Mouse (Mus musculus): ENCODE data around the gene Zbp1. TPM values are rescaled to one million over a fixed set of nuclear protein-coding genes. Genes with fewer than 3 reads are reported as not detected.

Gene Zbp1
- total RNA-seq, 2 experiments from 2014 or later = not detected

DNA sequence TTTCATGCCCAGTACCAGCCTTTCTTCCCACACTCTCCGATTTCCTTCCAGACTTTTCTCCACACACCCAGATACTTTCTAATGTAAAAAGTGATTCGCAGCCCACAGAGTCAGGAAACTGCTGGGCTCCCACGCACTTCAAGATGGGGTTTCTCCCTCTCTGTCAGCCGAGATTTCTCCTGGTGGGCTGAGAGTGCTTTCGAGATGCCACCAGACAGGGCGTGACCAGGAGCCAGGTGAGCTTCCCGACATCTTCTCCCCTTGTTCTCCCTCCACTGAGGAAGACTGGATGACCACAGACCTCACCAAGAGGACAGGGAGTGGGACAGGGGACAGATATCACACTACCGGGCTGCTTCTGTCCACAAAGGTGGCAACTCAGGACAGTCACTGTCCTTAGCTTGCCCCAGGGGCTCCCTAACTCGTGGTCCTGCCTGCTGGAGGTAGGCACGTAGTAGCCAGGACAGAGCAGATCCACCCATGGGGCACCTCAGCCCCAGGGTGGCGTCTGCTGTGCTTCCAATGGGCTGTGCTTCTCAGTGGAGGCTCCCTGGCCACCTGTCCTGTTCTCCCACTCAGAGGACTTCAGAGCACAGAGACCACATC lies 34.1 kb downstream of the Zbp1 start:
- intact Hi-C loops (cut with DNase I) = loop anchor here (1.0 to 10.0 kb wide), 3 partner anchors 77 to 1720 kb away; no protein-coding TSS in a partner anchor

GRCm38 (mm10) chr2:173183836-173184460 lies 34.8 kb downstream of the Zbp1 start:
- DNase-seq (ENCODE audit: low spot score in 2 of 2) = peak in 1 of 2 experiments; percentile 76
- intact Hi-C loops (cut with DNase I) = loop anchor here (1.0 to 10.0 kb wide), 3 partner anchors 77 to 1721 kb away; no protein-coding TSS in a partner anchor

More for the DNA sequence above, 34.1 kb downstream of the Zbp1 start:
- peak in 1 of 2 experiments; percentile 26 for DNase-seq (ENCODE audit: low spot score in 2 of 2)

DNA sequence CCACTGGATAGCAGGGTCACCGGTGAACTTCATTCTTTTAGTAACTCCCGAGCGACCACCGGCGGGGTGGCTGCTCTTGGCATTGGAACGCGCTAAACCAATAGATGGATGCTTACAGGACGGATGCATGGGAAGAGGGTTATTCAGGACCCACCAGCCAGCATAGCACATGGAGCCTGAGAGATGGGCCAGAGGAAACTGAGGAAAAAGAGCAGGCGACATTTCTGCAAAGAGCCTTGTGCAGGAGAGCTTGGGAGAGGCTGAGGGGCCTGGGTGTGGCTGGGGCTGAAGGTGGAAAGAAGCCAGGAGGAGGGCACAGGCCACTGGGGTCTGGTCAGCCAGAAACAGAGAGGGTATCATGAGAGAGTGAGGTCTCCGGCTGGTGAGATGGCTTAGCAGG lies 35.4 kb downstream of the Zbp1 start:
- peak in 1 of 2 experiments; percentile 1 for DNase-seq (ENCODE audit: low spot score in 2 of 2)
- intact Hi-C loops (cut with DNase I) = loop anchor here (10.0 kb wide), 2 partner anchors 1111 to 1721 kb away; no protein-coding TSS in a partner anchor

GRCm38 (mm10) chr2:173182796-173183195 lies 35.9 kb downstream of the Zbp1 start:
- intact Hi-C loops (cut with DNase I) = loop anchor here (10.0 kb wide), 2 partner anchors 1112 to 1722 kb away; no protein-coding TSS in a partner anchor
- DNase-seq (ENCODE audit: low spot score in 2 of 2) = peak in 1 of 2 experiments; percentile 2

GRCm38 (mm10) chr2:173181901-173182300 lies 36.8 kb downstream of the Zbp1 start:
- intact Hi-C loops (cut with DNase I) = loop anchor here (10.0 kb wide), 2 partner anchors 1113 to 1723 kb away; no protein-coding TSS in a partner anchor
- no peak for DNase-seq (ENCODE audit: low spot score in 2 of 2)

DNA sequence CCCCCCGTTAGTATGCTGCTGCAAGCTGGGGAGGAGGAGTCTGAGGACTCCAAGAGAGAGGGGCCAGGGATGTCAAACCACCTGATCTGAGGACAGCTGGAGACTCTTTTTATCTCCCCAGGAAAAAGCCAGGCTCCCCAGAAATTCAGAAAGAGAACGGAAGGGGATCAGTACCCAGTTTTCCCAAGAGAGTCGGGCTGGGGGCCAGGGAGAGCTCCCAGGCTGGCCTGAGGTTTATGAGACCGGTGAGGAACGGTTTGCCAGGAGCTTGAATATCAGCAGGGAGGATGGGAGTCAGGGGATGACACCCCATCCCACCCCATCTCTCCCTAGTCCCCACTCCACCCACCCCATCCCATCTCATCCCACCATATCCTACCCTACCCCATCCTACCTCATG lies 37.2 kb downstream of the Zbp1 start:
- intact Hi-C loops (cut with DNase I) = loop anchor here (10.0 kb wide), 2 partner anchors 1113 to 1723 kb away; no protein-coding TSS in a partner anchor
- no peak for DNase-seq (ENCODE audit: low spot score in 2 of 2)

DNA sequence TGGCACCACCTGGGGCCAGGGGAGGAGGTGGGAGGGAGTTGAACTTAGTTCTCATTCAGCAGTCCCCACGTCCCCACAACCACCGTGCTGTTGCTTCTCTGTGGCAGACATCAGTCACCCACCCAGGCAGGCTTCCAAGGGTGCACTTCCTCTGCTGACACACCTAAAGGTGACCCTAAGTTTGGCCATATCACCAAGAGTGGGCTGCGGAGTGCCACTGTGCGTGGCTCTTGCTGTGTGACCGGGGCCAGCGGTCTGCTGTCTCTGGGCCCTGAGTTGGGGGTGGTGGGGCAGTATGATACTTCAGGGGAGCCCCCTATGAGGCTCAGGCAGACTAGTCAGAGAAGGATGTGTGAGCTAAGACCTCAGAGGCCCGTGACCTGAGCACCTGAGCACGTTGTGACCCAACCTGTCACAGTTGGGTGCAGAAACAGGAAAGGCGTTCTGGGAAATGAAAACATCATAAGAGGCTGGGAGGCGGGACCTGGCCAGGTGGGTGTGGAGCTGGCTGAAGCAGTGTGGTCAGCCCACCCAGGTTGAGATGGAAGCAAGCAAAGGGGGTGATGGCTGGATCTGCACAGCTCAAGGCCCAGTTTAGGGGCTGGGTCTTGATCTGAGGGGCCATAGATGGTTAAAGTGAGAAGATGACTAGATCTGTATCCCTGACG lies 37.9 kb downstream of the Zbp1 start:
- no peak for DNase-seq (ENCODE audit: low spot score in 2 of 2)
- intact Hi-C loops (cut with DNase I) = loop anchor here (10.0 kb wide), 2 partner anchors 1114 to 1724 kb away; no protein-coding TSS in a partner anchor

DNA sequence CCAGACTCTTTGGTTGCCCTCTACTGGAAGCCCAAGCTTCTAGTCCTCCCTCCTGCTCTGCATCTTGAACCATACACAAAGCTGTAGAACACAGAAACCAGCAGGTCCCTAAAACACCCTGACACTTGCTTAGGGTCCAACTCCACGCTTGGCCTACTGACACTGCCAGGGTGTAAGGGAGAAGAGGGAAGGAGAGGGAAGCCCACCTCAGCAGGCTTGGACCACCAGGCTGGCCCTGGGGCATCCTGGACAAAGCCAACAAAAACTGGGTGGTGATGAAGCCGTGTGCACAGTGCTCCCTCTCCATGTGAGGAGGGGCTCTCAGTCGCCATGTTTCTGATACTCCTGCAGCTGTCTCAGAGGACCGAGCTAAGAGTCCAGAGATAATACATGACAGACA lies 38.7 kb downstream of the Zbp1 start:
- DNase-seq (ENCODE audit: low spot score in 2 of 2) = no peak
- intact Hi-C loops (cut with DNase I) = loop anchor here (10.0 kb wide), 2 partner anchors 1115 to 1725 kb away; no protein-coding TSS in a partner anchor

DNA sequence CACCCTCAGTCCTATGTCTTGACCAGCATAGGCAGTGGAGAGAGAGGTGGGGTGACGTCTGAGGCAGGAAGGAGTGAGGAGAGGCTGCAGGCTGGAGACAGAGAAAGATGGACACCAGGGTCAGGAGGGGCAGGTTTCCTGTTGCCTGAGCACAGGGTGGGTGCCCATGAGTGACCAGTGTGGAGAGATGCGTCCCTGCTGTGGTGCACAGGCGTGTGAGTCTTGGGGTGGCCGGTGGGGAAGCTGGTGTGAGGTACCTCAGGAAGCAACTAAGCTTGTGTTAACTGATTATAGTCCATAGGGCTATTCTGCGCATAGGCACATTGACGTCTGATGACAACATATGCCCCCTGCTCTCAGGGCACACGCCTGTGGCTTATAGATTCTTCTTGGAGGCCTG lies 39.7 kb downstream of the Zbp1 start:
- intact Hi-C loops (cut with DNase I) = no loop called here
- no peak for DNase-seq (ENCODE audit: low spot score in 2 of 2)

GRCm38 (mm10) chr2:173177951-173178350 lies 40.8 kb downstream of the Zbp1 start:
- intact Hi-C loops (cut with DNase I) = no loop called here
- DNase-seq (ENCODE audit: low spot score in 2 of 2) = no peak

GRCm38 (mm10) chr2:173177481-173177880 lies 41.2 kb downstream of the Zbp1 start:
- intact Hi-C loops (cut with DNase I) = no loop called here
- no peak for DNase-seq (ENCODE audit: low spot score in 2 of 2)

DNA sequence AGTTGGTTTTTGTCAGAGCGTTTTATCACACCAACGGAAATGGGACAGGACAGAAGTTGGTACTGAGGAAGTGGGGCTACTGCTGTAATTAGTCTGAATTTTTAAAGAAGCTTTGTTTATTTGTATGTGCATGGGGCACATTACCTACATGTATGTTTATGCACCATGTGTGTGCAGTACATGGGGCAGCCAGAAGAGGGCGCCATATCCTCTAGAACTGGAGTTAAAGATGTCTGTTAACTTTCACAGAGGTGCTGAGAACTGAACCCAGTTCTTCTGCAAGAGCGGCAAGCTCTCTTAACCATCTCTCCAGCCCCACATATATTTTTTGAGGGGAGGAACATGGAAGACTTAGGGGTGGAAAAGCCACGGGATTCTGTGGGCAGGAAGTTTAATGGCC lies 43.0 kb downstream of the Zbp1 start:
- intact Hi-C loops (cut with DNase I) = no loop called here
- DNase-seq (ENCODE audit: low spot score in 2 of 2) = no peak

- intact Hi-C loops (cut with DNase I) = no loop called here
- no peak for DNase-seq (ENCODE audit: low spot score in 2 of 2)
Measured at GRCm38 (mm10) chr2:173174569-173174968, 44.2 kb downstream of the Zbp1 start.

GRCm38 (mm10) chr2:173173521-173174511 lies 44.9 kb downstream of the Zbp1 start:
- intact Hi-C loops (cut with DNase I) = no loop called here
- peak; percentile 80 to 96 for DNase-seq (ENCODE audit: low spot score in 2 of 2)

DNA sequence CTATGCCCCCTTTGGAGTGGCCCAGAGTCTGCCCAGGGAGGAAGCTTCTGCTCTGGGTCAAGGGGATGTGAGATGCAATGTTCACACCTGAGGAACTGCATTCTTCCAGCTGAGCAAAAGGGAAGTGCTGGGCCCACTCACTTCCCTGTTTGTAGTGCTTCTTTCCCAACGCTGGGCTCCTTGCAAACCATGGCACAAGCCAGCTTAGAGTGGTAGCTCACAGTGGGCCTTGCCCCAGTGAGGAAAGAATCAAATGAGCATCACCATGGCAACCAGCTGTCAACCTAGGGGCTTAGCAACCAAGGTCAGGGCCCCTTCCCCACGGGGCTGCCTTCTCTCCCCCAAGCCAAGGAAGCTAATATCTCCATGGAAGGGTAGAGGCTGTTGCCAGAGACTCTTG lies 45.7 kb downstream of the Zbp1 start:
- DNase-seq (ENCODE audit: low spot score in 2 of 2) = peak; percentile 26 to 68
- intact Hi-C loops (cut with DNase I) = no loop called here

GRCm38 (mm10) chr2:173172386-173172785 lies 46.3 kb downstream of the Zbp1 start:
- intact Hi-C loops (cut with DNase I) = no loop called here
- no peak for DNase-seq (ENCODE audit: low spot score in 2 of 2)

DNA sequence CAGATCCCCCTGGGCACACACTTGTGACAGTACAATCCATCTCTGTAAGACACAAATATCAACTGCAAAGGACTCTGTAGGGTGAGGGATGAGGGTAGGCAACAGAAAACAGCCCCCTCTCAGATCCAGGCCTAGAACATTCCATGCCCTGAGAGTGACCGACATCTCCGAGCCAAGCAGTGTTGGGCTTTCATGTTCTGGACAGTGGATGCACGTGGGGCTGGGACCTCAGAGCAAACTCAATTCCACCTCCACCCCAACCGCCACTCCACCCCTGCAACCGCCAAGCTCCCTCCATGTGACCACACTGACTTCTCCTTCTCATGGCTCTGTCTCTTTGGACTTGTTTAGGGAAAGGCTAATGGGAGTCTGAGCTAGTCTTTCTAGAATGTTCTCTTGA lies 46.8 kb downstream of the Zbp1 start:
- intact Hi-C loops (cut with DNase I) = no loop called here
- no peak for DNase-seq (ENCODE audit: low spot score in 2 of 2)

DNA sequence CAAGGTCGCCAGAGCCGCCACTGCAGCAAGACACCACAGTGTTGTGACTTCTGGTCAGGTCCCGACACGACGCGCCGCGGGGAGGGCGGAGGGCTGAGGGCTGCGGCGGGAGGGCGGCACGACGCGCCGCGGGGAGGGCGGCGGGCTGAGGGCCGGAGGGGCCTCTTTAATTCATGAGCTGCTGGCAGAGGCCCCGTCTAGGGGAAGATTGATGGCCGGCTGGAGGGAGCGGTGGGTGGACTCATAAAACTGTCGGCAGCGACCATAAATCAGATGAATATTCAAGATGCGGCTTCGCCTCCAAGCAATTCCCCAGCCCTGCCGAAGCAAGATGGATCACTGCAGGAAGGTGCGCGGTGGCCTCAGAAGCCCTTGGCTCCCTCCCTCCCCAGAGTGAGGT lies 47.3 kb downstream of the Zbp1 start:
- DNase-seq (ENCODE audit: low spot score in 2 of 2) = peak; percentile 62 to 69
- intact Hi-C loops (cut with DNase I) = no loop called here

GRCm38 (mm10) chr2:173170715-173171114 lies 48.0 kb downstream of the Zbp1 start:
- no peak for DNase-seq (ENCODE audit: low spot score in 2 of 2)
- intact Hi-C loops (cut with DNase I) = no loop called here

Measured in left cerebral cortex, postnatal 14 days (tissue).